Mouse (Mus musculus): ENCODE data around the gene Musk. TPM values are rescaled to one million over a fixed set of nuclear protein-coding genes. Genes with fewer than 3 reads are reported as not detected.
"Not testable (repeated sequence)": the region's sequence is repeated elsewhere in the genome, so short reads cannot be mapped to it uniquely, and the experiment has no call there.

Gene Musk
- polyA plus RNA-seq (2015; fragmentation: Nextera tagmentation; extraction: Ambion mirVana): 0.32 and 0.62 TPM in 2 replicates

- Histone ChIP-seq H3K4me1 (replicated peaks; ENCODE audit: insufficient read depth, low read length) (no peaks in the 10 kb centered on the region), H3K27me3 (ENCODE audit: insufficient read depth, low read length) (no peaks in the 10 kb centered on the region), H3K27ac (no peak within 1 kb of the TSS), H3K4me3 (replicated peaks; ENCODE audit: low read depth, low read length) (no peak within 1 kb of the TSS), H3K9me3 (replicated peaks; ENCODE audit: low read length) (no peaks in the 10 kb centered on the region), H3K4me2 (ENCODE audit: low read length) (peak within 1 kb of the TSS; percentile 32), H3K36me3 (ENCODE audit: insufficient read depth, low read length) (no peaks in the 10 kb centered on the region), H3K9ac (ENCODE audit: low read depth, low read length) (no peak within 1 kb of the TSS)
- WGBS: 78% methylated on average over 11 of the region's 11 CpGs
- no peak for ATAC-seq (replicated peaks; ENCODE audit: low FRiP score, low read depth)
- TF ChIP-seq CTCF (IDR thresholded peaks at IDR 0.05; ENCODE audit: low read depth): no peak
- peak; percentile 12 for DNase-seq (ENCODE audit: low spot score)
Measured at GRCm38 (mm10) chr4:58285687-58286086, at the start of gene Musk. TSS of gene Musk (plus strand) at chr4:58285960.

GRCm38 (mm10) chr4:58240416-58240815 is 45.3 kb upstream of the Musk start:
- Histone ChIP-seq H3K27me3 (ENCODE audit: insufficient read depth, low read length) (no peaks in the 10 kb centered on the region), H3K4me2 (ENCODE audit: low read length) (no peak overlapping the region), H3K4me3 (replicated peaks; ENCODE audit: low read depth, low read length) (no peak overlapping the region), H3K9me3 (replicated peaks; ENCODE audit: low read length) (no peaks in the 10 kb centered on the region), H3K9ac (ENCODE audit: low read depth, low read length) (no peak overlapping the region), H3K36me3 (ENCODE audit: insufficient read depth, low read length) (no peaks in the 10 kb centered on the region), H3K27ac (no peak overlapping the region), H3K4me1 (replicated peaks; ENCODE audit: insufficient read depth, low read length) (no peaks in the 10 kb centered on the region)
- DNase-seq (ENCODE audit: low spot score): no peak
- WGBS: 77% methylated on average over 7 of the region's 7 CpGs
- TF ChIP-seq CTCF (IDR thresholded peaks at IDR 0.05; ENCODE audit: low read depth): no peak
- no peak for ATAC-seq (replicated peaks; ENCODE audit: low FRiP score, low read depth)

- peak; percentile 67 for DNase-seq (ENCODE audit: low spot score)
- H3K4me2 ChIP-seq (ENCODE audit: low read length): no peak overlapping the region
- no peaks in the 10 kb centered on the region for H3K27me3 ChIP-seq (ENCODE audit: insufficient read depth, low read length)
- TF ChIP-seq CTCF (IDR thresholded peaks at IDR 0.05; ENCODE audit: low read depth): no peak
- no peak overlapping the region for H3K9ac ChIP-seq (ENCODE audit: low read depth, low read length)
- no peak overlapping the region for H3K4me3 ChIP-seq (replicated peaks; ENCODE audit: low read depth, low read length)
- H3K4me1 ChIP-seq (replicated peaks; ENCODE audit: insufficient read depth, low read length): no peaks in the 10 kb centered on the region
- 47% methylated on average over 1 of the region's 1 CpGs for WGBS
- H3K36me3 ChIP-seq (ENCODE audit: insufficient read depth, low read length): no peaks in the 10 kb centered on the region
- no peaks in the 10 kb centered on the region for H3K9me3 ChIP-seq (replicated peaks; ENCODE audit: low read length)
- no peak for ATAC-seq (replicated peaks; ENCODE audit: low FRiP score, low read depth)
- peak overlapping the region; percentile 22; the same call in 1 of the 2 replicates for H3K27ac ChIP-seq
Measured at GRCm38 (mm10) chr4:58245544-58245943, 40.2 kb upstream of the Musk start.

GRCm38 (mm10) chr4:58252381-58252780 is 33.4 kb upstream of the Musk start:
- Histone ChIP-seq H3K9ac (ENCODE audit: low read depth, low read length) (no peak overlapping the region), H3K36me3 (ENCODE audit: insufficient read depth, low read length) (no peaks in the 10 kb centered on the region), H3K4me2 (ENCODE audit: low read length) (no peak overlapping the region), H3K27ac (no peak overlapping the region), H3K4me3 (replicated peaks; ENCODE audit: low read depth, low read length) (no peak overlapping the region), H3K9me3 (replicated peaks; ENCODE audit: low read length) (no peaks in the 10 kb centered on the region), H3K4me1 (replicated peaks; ENCODE audit: insufficient read depth, low read length) (no peaks in the 10 kb centered on the region), H3K27me3 (ENCODE audit: insufficient read depth, low read length) (no peaks in the 10 kb centered on the region)
- TF ChIP-seq CTCF (IDR thresholded peaks at IDR 0.05; ENCODE audit: low read depth): peak; percentile 36
- no peak for DNase-seq (ENCODE audit: low spot score)
- no peak for ATAC-seq (replicated peaks; ENCODE audit: low FRiP score, low read depth)
- WGBS: 93% methylated on average over 3 of the region's 3 CpGs

GRCm38 (mm10) chr4:58253410-58253809 is 32.4 kb upstream of the Musk start:
- Histone ChIP-seq H3K4me3 (replicated peaks; ENCODE audit: low read depth, low read length) (no peak overlapping the region), H3K4me1 (replicated peaks; ENCODE audit: insufficient read depth, low read length) (no peaks in the 10 kb centered on the region), H3K9ac (ENCODE audit: low read depth, low read length) (no peak overlapping the region), H3K9me3 (replicated peaks; ENCODE audit: low read length) (no peaks in the 10 kb centered on the region), H3K4me2 (ENCODE audit: low read length) (no peak overlapping the region), H3K36me3 (ENCODE audit: insufficient read depth, low read length) (no peaks in the 10 kb centered on the region), H3K27me3 (ENCODE audit: insufficient read depth, low read length) (no peaks in the 10 kb centered on the region), H3K27ac (no peak overlapping the region)
- 34% methylated on average over 5 of the region's 5 CpGs for WGBS
- ATAC-seq (replicated peaks; ENCODE audit: low FRiP score, low read depth) (no peak), DNase-seq (ENCODE audit: low spot score) (peak; percentile 90)
- TF ChIP-seq CTCF (IDR thresholded peaks at IDR 0.05; ENCODE audit: low read depth): peak; percentile 82

- WGBS: 96% methylated on average over 21 of the region's 21 CpGs
- not testable (repeated sequence) for H3K4me3 ChIP-seq (replicated peaks; ENCODE audit: low read depth, low read length); H3K36me3 ChIP-seq (ENCODE audit: insufficient read depth, low read length); ATAC-seq (replicated peaks; ENCODE audit: low FRiP score, low read depth); H3K4me1 ChIP-seq (replicated peaks; ENCODE audit: insufficient read depth, low read length); H3K27ac ChIP-seq; H3K9me3 ChIP-seq (replicated peaks; ENCODE audit: low read length); DNase-seq (ENCODE audit: low spot score); H3K9ac ChIP-seq (ENCODE audit: low read depth, low read length); H3K4me2 ChIP-seq (ENCODE audit: low read length); H3K27me3 ChIP-seq (ENCODE audit: insufficient read depth, low read length)
Measured at GRCm38 (mm10) chr4:58260767-58261166, 25.0 kb upstream of the Musk start.

GRCm38 (mm10) chr4:58266294-58266693 is 19.5 kb upstream of the Musk start:
- no peak overlapping the region for H3K4me3 ChIP-seq (replicated peaks; ENCODE audit: low read depth, low read length)
- H3K27me3 ChIP-seq (ENCODE audit: insufficient read depth, low read length): no peaks in the 10 kb centered on the region
- peak; percentile 83 for TF ChIP-seq CTCF (IDR thresholded peaks at IDR 0.05; ENCODE audit: low read depth)
- DNase-seq (ENCODE audit: low spot score): peak; percentile 77
- H3K4me1 ChIP-seq (replicated peaks; ENCODE audit: insufficient read depth, low read length): no peaks in the 10 kb centered on the region
- H3K27ac ChIP-seq: no peak overlapping the region
- no peaks in the 10 kb centered on the region for H3K36me3 ChIP-seq (ENCODE audit: insufficient read depth, low read length)
- no peak for ATAC-seq (replicated peaks; ENCODE audit: low FRiP score, low read depth)
- no peaks in the 10 kb centered on the region for H3K9me3 ChIP-seq (replicated peaks; ENCODE audit: low read length)
- WGBS: 46% methylated on average over 7 of the region's 7 CpGs
- H3K9ac ChIP-seq (ENCODE audit: low read depth, low read length): no peak overlapping the region
- no peak overlapping the region for H3K4me2 ChIP-seq (ENCODE audit: low read length)

Data from kidney, postnatal 0 days (tissue).